Mouse (Mus musculus) heart, adult 2 months (tissue): ENCODE data around the gene Mustn1. TPM values are rescaled to one million over a fixed set of nuclear protein-coding genes. Genes with fewer than 3 reads are reported as not detected.
A peak's percentile ranks its signal among the peaks of the same experiment; 100 is the strongest.

Experiments
- DNase-seq, 2 experiments: peaks; one replicate each; pipeline ENCODE4 v3.0.0; 2021
- H3K27ac ChIP-seq: fragments of 200-600 bp; 2 replicates; pipeline ENCODE4 v1.8.1; 2022
- H3K27me3 ChIP-seq: fragments of 200-500 bp; 2 replicates; pipeline ENCODE4 v1.6.1; 2012; ENCODE audit warnings: mild to moderate bottlenecking, low read length, inconsistent platforms, mixed read lengths; ENCODE audit not compliant: control insufficient read depth, insufficient read depth
- H3K36me3 ChIP-seq: fragments of 200-500 bp; 2 replicates; pipeline ENCODE4 v1.6.1; 2012; ENCODE audit warnings: low read length, inconsistent platforms; ENCODE audit not compliant: control insufficient read depth, insufficient read depth
- H3K4me1 ChIP-seq: fragments of 200-500 bp; 2 replicates; pipeline ENCODE4 v1.6.1; 2011; ENCODE audit warnings: low read length; ENCODE audit not compliant: control insufficient read depth, insufficient read depth
- H3K4me3 ChIP-seq: fragments of 200-600 bp; 2 replicates; pipeline ENCODE4 v1.8.1; 2022
- H3K79me2 ChIP-seq: fragments of 200-500 bp; replicated peaks from 2 replicates; pipeline ENCODE4 v1.6.1; 2012; ENCODE audit warnings: mild to moderate bottlenecking, inconsistent platforms, low read length, moderate library complexity, mixed read lengths; ENCODE audit not compliant: control insufficient read depth, insufficient read depth
- H3K9ac ChIP-seq: fragments of 200-500 bp; 2 replicates; pipeline ENCODE4 v1.6.1; 2012; ENCODE audit warnings: low read depth, mild to moderate bottlenecking, control low read depth, inconsistent platforms, low read length, mixed read lengths
- CTCF ChIP-seq: fragments of 200-600 bp; IDR thresholded peaks from 2 replicates; pipeline ENCODE4 v1.8.1; 2022; ENCODE audit warnings: antibody characterized with exemption, mild to moderate bottlenecking, moderate library complexity
- EP300 ChIP-seq: fragments of 200-500 bp; IDR thresholded peaks from 2 replicates; pipeline ENCODE4 v1.6.1; 2011; ENCODE audit warnings: low read depth, low read length, control low read depth; ENCODE audit not compliant: insufficient read depth
- POLR2A ChIP-seq: fragments of 200-500 bp; IDR thresholded peaks from 2 replicates; pipeline ENCODE4 v1.6.1; 2011; ENCODE audit warnings: mild to moderate bottlenecking, low read depth, low read length, control low read depth; ENCODE audit not compliant: insufficient read depth
- WGBS: fragments of 180-500 bp; shearing (Covaris S2); methylation state at CpG from one replicate; pipeline ENCODE4 v1.1.7; 2018; 5-methylcytosine and 5-hydroxymethylcytosine counted together
- intact Hi-C: fragments of 180-260 bp; cut with DNase I; formaldehyde crosslinking; loops from one replicate; pipeline ENCODE4 v1.15.1; 2025
- polyA plus RNA-seq: library from polyadenylated mRNA; depleted of rRNA; stranded (reverse); fragments of >200 nt; gene quantifications from 2 replicates; pipeline ENCODE4 v1.2.3, GENCODE M21; 2012
- total RNA-seq, 2 experiments: library from RNA; stranded (reverse); gene quantifications; 2 replicates each; pipeline ENCODE4 v1.2.3; 2021

Gene Mustn1
- total and polyA plus RNA-seq, 3 experiments, result 14.4 to 17.7 (median 15.9) TPM

GRCm38 (mm10) chr14:30881718-30882108 lies 2.7 kb downstream of the Mustn1 start:
- Histone ChIP-seq H3K36me3 (no peaks in the 10 kb centered on the region), H3K79me2 (no peaks in the 10 kb centered on the region), H3K4me3 (no peak overlapping the region), H3K9ac (no peak overlapping the region), H3K4me1 (peaks cover 11% of the 10 kb centered on the region), H3K27me3 (no peaks in the 10 kb centered on the region), H3K27ac (no peak overlapping the region)
- no peak for DNase-seq
- TF ChIP-seq CTCF (no peak; the same call in 1 of the 2 replicates), POLR2A (no peak), EP300 (no peak)
- 95% methylated on average over 3 of the region's 3 CpGs for WGBS
- intact Hi-C loops, result loop anchor here (1.0 to 5.0 kb wide), 2 partner anchors 14 to 66 kb away; no protein-coding TSS in a partner anchor

GRCm38 (mm10) chr14:30885298-30885697 lies 6.3 kb downstream of the Mustn1 start:
- DNase-seq, result no peak
- Histone ChIP-seq H3K79me2 (no peaks in the 10 kb centered on the region), H3K27ac (no peak overlapping the region), H3K36me3 (no peaks in the 10 kb centered on the region), H3K27me3 (no peaks in the 10 kb centered on the region), H3K9ac (no peak overlapping the region), H3K4me3 (no peak overlapping the region), H3K4me1 (peaks cover 4% of the 10 kb centered on the region)
- intact Hi-C loops, result no loop called here
- no peak for TF ChIP-seq POLR2A
- TF ChIP-seq EP300, result no peak
- no peak for TF ChIP-seq CTCF
- WGBS, result 14% methylated on average over 3 of the region's 3 CpGs

GRCm38 (mm10) chr14:30886204-30886603 lies 7.2 kb downstream of the Mustn1 start, which contains the start of gene Itih4:
TSS of gene Itih4 (plus strand) at chr14:30886476.
- TF ChIP-seq CTCF (no peak), POLR2A (no peak), EP300 (no peak)
- Histone ChIP-seq H3K4me1 (peaks cover 4% of the 10 kb centered on the region), H3K9ac (no peak within 1 kb of the TSS), H3K79me2 (no peaks in the 10 kb centered on the region), H3K4me3 (no peak within 1 kb of the TSS), H3K27ac (no peak within 1 kb of the TSS), H3K27me3 (no peaks in the 10 kb centered on the region), H3K36me3 (no peaks in the 10 kb centered on the region)
- 70% methylated on average over 3 of the region's 3 CpGs for WGBS
- intact Hi-C loops, result no loop called here
- DNase-seq, result no peak

GRCm38 (mm10) chr14:30888271-30888732 lies 9.3 kb downstream of the Mustn1 start:
- Histone ChIP-seq H3K4me1 (peaks cover 4% of the 10 kb centered on the region), H3K4me3 (no peak overlapping the region), H3K79me2 (no peaks in the 10 kb centered on the region), H3K36me3 (no peaks in the 10 kb centered on the region), H3K9ac (no peak overlapping the region), H3K27me3 (no peaks in the 10 kb centered on the region), H3K27ac (peak overlapping the region; percentile 61)
- peak; percentile 65 to 69 for DNase-seq
- intact Hi-C loops, result no loop called here
- WGBS, result 4% methylated on average over 9 of the region's 9 CpGs
- peak; percentile 56 for TF ChIP-seq CTCF
- no peak for TF ChIP-seq POLR2A

- Histone ChIP-seq H3K4me3 (no peak overlapping the region), H3K27ac (no peak overlapping the region), H3K9ac (no peak overlapping the region), H3K4me1 (no peaks in the 10 kb centered on the region), H3K79me2 (no peaks in the 10 kb centered on the region), H3K36me3 (no peaks in the 10 kb centered on the region), H3K27me3 (no peaks in the 10 kb centered on the region)
- no peak for DNase-seq
- 64% methylated on average over 3 of the region's 3 CpGs for WGBS
- intact Hi-C loops, result no loop called here
- no peak for TF ChIP-seq EP300
- no peak for TF ChIP-seq POLR2A
- no peak for TF ChIP-seq CTCF
These were observed 21.0 kb downstream of the Mustn1 start for GRCm38 (mm10) chr14:30899972-30900371.

GRCm38 (mm10) chr14:30902628-30903027 lies 23.6 kb downstream of the Mustn1 start:
- Histone ChIP-seq H3K27me3 (no peaks in the 10 kb centered on the region), H3K27ac (no peak overlapping the region), H3K4me1 (no peaks in the 10 kb centered on the region), H3K9ac (no peak overlapping the region), H3K79me2 (no peaks in the 10 kb centered on the region), H3K4me3 (no peak overlapping the region), H3K36me3 (no peaks in the 10 kb centered on the region)
- WGBS, result 84% methylated on average over 5 of the region's 5 CpGs
- intact Hi-C loops, result no loop called here
- DNase-seq, result no peak
- TF ChIP-seq CTCF, result no peak
- TF ChIP-seq EP300, result no peak
- no peak for TF ChIP-seq POLR2A
